Mouse (Mus musculus) mouse trophoblast stem cell (cell line): ENCODE measurements around the gene Apba2.

Source experiments
- in situ Hi-C, 2 experiments: fragments of 300-500 bp; cut with MseI, MboI; formaldehyde crosslinking; loops; 2 replicates in 1 of 2; 3 replicates in 1 of 2; pipeline ENCODE4 v1.15.1; 2025

Gene Apba2

DNA sequence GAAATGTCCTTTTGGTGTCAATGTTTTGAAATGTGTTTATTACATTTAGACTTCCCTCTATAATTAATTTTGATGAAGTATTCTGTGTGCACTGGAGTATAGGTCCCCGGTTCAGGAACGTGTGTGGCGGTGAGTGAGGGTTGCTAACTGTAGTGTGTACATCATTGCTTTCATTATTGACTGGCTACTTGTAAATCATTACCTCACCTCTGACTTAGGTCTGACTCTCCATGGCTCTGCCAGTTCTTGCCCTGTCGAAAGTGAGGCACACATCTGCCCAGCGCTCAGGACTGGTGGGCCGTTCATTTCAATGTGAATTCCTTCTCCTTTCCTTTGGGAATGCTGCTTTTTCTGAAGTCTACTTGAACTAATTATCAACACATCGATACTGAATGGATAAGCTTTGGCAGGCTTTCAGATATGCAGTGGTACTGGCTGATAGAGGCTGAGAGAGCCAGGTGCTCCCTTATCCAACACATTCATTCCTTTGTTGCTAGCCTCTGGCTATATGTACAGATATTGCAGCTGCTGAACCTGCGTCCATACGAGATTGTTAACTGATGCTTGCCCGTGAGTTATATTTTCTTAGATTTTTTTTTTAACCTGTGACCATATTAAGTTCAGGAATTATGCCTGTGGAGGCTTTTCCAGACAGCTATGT is 147.6 kb downstream of the Apba2 start:
- in situ Hi-C loops = no loop called here

DNA sequence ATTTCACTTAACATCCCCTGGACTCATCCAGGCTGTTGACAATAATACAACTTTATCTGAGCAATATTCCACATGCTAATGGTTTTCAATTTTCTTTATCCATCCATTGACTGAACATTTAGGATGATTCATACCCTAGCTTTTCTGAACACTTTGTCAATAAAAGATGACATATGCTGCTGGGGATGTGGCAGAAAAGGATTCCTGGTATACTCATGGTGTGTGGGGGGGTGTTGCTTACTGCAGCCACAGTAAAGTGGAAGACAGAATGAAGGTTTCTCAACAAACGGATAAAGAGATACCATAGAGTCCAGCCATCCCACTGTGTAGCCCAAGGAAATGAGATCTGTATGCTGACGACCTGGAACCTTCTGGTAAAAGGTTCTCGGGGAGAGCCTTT is 150.5 kb downstream of the Apba2 start:
- in situ Hi-C loops = no loop called here

DNA sequence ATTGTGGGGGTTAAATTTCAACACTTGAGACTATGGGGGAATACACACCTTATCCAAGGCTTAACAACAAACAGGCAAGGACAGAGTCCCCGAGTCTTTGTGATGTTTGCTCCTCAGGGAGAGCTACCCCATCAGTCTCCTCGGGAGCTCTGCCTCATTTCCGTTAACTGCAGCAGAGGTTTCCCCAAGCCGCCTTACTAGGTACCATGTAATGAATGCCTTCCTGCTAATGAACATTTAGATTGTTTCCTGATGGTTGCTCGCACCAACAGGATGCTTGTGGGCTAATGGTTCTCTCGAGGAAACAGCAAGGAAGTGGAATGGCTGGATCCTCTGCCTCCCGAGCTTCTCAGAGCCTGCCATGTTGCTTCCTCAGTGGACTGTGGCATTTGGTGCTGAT is 155.3 kb downstream of the Apba2 start:
- in situ Hi-C loops = no loop called here

- in situ Hi-C loops = no loop called here
Observed at GRCm38 (mm10) chr7:64658914-64659313, 157.4 kb downstream of the Apba2 start.

DNA sequence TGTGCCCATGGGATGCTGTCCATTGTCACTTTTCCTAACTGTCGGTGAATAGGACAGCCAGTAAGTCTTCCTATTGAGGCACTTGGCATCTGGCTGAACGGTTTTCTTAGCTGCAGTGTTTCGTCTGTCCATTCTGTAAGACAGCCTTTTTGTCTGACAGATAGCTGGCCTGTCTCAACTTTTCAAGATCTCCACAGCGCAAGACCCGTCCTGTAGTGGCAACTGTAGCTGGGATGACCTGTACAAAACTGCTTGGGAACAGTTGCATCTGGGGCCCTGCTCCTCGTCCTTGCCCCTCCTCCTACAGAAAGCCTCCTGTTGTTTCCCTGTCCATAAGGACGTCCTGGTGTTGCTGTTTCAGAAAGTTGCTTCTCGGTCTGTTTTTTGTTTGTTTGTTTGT is 157.8 kb downstream of the Apba2 start:
- in situ Hi-C loops = no loop called here

DNA sequence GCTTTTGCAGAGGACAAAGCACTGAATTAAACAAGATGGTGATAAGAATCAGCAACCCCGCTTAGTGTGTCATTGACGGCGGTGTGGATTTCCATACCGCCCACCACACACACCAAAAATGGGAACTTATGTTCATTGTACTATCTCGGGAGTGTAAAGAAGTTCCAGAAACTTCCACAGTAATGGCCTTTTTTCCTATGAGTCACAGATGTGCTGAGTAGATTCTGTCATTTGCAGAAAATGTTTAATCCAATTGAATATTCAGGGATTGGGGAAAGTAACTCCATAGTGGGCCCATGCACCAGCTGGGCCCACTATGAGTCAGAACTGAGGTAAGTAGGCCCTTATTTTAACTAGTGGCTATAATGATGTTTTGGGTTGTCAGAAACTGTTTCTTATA is 161.0 kb downstream of the Apba2 start:
- in situ Hi-C loops = no loop called here

DNA sequence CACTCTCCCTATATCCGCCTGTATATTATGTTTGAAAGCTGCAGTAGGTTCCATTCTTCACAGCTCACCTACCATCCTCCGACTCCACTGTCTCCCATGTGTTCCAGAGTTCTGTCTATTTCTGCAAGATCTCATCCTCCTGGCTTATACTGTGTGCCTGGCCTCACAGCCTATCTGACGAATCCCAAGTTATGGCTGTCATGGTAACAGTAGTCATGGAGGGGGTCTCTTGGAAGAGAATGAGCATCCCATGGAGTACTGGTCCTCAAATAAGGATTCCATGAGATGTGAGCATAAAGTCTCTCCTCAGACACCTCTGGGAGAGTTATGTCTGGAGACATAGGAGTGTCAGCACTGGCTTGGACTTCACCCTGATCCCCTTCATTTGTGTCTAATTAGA is 162.1 kb downstream of the Apba2 start:
- in situ Hi-C loops = no loop called here

DNA sequence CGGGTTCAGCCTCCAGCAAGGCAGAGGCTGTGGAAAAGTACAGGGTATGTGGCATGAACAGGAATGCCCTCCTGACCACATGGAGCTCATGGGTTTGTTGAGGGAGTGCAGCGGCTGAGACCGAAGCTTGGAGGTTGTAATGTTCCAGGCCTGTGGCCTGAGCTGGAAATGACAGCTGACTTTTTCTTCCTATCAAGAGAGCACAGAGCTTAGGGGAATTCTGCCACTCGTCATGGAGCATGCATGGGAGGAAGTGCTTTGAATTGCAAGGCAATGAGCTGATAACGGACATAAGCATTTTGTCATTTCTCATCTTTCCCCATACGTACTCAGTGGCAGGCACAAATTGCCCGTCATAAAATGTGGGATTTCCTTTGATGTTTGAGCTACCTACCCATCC is 163.6 kb downstream of the Apba2 start:
- in situ Hi-C loops = no loop called here

DNA sequence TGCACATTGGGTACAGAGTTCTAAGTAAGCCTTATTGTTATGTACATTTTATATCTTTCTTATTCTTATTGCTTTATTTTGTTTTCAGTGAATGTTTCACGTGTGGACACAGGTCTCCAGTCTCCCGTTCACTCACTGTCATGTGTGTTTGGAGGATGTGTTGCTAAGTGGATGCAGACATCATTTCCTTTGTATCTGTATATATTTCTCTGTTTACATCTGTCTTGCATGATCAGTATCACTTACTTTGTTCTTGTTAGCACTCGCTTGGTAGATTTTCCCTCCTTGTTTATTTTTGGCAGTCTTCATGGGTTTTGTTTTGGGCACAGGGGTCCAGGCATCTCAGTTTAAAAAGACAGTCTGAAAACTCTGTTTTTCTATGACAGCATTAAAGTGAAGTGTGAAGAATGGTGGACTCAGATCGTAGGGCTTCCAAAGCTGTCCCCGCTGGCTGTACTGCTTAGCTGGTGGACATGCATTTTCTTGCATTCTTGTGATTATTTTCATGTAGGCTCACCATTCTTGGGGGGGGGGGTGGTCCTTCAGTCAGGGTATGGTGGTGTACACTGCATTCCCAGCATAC is 164.3 kb downstream of the Apba2 start:
- in situ Hi-C loops = no loop called here

- in situ Hi-C loops = no loop called here
Observed at GRCm38 (mm10) chr7:64667959-64668358, 166.5 kb downstream of the Apba2 start.

DNA sequence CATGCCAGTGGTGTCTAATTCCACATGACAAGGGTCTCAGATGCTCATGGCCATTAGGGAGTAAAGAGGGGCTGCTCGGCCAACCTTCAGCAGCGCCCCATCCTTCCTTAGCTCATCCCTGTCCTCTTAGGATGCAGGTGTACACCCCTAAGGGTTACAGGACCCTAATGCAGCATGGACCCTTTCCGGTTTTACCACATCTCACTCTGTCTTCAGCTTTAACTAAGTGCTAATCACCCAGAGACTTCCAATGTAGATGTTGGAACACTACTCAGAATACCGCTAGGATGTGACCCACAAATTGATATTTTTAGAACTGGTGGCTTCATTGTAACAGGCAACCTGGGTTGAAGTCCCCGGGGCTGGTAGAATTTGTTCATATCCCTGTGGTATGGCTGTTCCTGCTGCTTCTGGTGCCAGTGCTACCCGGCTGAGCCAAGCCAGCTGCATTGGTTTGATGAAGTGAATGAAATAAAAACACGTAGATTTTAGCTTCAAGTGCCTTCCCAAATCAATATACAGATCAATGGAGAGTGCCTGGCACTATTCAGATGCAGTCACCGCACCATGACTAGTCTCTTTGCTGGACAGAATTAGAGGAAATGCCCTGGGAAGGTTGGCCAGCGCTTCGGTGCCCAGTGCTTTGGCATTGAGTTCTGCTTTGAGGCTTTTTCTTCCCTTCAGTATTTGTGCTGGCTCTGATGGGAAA is 178.4 kb downstream of the Apba2 start:
- in situ Hi-C loops = no loop called here

DNA sequence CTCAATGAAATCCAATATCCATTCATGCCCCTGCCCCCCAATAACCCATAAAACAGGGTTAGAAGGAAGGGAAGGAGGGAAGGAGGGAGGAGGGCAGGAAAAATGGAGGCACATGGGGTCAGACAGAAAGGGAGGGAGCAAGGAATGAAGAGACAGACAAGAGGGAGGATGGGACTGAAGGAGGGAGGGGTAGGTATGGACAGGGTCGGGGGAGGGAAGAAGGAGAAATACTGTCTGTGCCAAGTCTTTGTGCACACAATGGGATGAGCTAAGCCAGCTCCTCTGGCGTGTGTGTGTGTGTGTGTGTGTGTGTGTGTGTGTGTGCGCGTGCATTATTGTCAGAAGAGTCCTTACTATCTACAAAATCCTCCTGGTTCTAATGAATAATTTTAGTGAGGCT is 183.4 kb downstream of the Apba2 start:
- in situ Hi-C loops = no loop called here

DNA sequence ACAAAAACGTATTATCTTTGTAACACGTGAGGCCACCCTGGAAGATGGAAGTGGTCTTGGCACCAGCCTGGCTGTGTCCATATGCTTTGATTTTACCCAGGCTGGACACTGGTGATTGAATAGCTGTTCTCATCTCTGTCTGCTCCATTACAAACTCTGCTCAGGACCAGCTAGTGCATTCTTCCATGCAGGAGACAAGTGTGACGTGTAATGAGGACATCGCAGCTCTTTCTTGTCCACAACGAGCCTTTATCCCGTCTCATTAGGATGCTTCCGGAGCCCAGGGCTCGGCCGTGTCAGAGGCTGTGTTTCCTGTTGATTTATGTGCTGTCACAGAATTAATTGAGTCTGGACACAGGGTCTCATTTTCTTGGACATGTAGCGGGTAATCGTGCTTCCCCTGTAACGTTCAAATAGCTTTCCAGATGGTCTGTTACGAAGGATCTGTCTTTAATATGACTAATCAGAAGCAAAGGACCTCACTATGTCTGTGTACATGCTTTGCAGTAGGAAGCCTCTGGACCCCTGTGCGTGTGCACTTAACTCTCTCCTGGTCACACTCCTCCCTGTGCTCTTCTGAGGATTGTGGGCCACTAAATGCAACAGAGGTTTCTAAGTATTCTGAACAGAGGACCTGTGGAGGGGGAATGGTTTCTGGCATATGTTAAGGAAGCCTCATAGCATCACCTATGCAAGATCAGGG is 186.8 kb downstream of the Apba2 start:
- in situ Hi-C loops = no loop called here

- in situ Hi-C loops = no loop called here
Observed at GRCm38 (mm10) chr7:64691831-64692230, 190.3 kb downstream of the Apba2 start.

DNA sequence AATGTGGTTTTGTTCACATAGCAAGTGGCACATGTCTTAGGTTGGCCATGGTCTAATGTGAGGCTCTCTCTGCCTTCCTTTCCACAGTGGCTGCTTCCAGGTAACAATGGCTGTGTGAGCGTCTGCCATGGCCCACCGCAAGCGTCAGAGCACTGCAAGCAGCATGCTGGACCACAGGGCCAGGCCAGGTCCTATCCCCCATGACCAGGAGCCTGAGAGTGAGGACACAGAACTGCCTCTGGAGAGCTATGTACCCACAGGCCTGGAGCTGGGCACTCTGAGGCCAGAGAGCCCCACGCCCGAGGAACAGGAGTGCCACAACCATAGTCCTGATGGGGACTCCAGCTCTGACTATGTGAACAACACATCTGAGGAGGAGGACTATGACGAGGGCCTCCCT is 193.4 kb downstream of the Apba2 start:
- in situ Hi-C loops = no loop called here

GRCm38 (mm10) chr7:64696521-64697281 is 195.2 kb downstream of the Apba2 start:
- in situ Hi-C loops = no loop called here

GRCm38 (mm10) chr7:64697791-64698337 is 196.4 kb downstream of the Apba2 start:
- in situ Hi-C loops = no loop called here

DNA sequence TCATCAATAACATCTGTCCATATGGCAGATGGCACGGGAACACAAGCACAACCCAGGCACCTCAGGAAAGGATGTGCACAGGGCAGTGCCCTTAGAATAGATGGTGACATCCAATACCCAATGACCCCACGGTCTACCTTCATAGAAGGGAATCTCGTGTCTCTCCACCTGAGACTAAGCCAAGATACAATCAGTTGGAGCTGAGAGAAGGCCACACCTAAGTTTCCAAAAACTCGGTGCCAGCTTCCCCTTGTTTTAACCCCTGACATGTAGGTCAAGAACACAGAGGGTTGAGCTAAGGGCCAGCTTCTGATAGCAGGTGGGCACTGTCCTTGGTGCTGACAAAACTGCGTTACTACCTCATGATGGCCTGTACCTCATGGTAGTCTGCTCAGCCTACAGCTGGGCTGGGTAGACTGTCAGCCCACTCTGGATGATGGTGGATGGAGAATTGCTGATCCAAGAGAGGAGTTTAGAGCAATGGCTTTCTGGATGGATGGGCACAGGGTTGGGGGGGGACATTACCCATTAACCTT is 202.6 kb downstream of the Apba2 start:
- in situ Hi-C loops = no loop called here

- in situ Hi-C loops = no loop called here
Observed at GRCm38 (mm10) chr7:64708176-64708575, 206.7 kb downstream of the Apba2 start.

DNA sequence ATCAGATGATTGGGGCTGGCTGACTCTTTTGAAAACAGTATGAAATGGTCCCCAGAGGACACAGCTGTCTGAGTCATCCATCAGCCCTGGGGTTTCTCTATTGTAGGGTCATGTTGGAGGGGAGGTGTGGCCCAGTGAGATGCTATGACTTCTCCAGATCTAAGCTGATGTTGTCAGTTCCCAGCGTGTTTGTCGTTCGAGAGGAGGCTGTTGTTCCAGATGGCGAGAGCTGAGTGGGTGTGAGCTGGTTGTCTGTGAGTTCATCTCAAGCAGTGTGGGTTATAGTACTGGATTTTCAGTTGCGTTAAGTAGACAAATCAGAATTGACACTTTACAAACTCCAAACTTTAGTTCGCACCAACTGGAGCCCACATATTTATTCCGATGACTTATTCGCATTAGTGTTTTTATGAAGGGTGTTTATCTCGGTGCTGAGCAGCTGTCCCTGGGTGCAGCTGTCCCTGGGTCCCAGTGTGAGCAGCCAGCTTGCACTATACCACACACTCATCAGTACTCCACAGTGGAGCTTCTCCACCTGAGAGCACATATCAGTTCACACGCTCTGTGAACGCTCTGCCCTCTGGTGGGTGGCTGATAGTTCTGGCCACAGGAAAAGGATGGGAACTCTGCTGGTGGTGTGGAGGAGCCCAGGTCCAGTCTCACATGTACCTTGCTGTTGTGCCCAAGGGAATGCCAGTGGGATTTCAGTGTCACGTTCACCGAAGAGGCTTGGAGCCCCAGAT is 208.2 kb downstream of the Apba2 start:
- in situ Hi-C loops = no loop called here

DNA sequence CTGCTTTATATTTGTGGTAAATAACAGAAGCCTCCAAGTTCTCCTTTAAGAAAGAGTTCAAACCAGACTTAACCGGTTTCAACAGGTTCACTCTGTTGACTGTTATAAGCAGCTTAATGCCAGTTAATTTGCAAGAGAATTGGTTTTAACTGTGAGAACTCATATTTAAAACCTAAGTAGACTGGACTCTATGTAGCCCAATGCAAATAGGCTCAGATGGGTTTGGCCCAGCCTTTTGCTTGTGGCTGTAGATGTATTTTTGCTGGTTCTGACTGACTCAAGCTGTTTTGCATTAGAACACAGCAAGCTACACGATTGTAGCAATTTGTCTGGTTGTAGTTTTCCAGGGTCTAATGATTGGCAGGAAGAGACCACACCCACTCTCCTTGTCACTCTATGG is 214.8 kb downstream of the Apba2 start:
- in situ Hi-C loops = no loop called here
